Mouse (Mus musculus) G1E (cell line): Measurements from ENCODE around the gene Cirbp.

Source experiments
- CTCF ChIP-seq: IDR thresholded peaks from 2 replicates; pipeline ENCODE4 v1.5.1; 2012; ENCODE audit warnings: low read depth, low read length, inconsistent platforms, mixed read lengths
- GATA2 ChIP-seq: IDR thresholded peaks from 2 replicates; pipeline ENCODE4 v1.6.1; 2012; ENCODE audit warnings: low read depth, low read length, inconsistent platforms, borderline replicate concordance
- POLR2AphosphoS5 ChIP-seq: IDR thresholded peaks from 2 replicates; pipeline ENCODE4 v1.6.1; 2012; ENCODE audit warnings: low read depth, low read length, inconsistent platforms; ENCODE audit not compliant: insufficient replicate concordance

GRCm38 (mm10) chr10:80149291-80150225 lies 16.2 kb upstream of the Cirbp start:
- TF ChIP-seq CTCF: no peak
- no peak for TF ChIP-seq GATA2
- TF ChIP-seq POLR2AphosphoS5: no peak
